ENCODE assay signal across 19 mouse cellular contexts in the genomic region with DNA sequence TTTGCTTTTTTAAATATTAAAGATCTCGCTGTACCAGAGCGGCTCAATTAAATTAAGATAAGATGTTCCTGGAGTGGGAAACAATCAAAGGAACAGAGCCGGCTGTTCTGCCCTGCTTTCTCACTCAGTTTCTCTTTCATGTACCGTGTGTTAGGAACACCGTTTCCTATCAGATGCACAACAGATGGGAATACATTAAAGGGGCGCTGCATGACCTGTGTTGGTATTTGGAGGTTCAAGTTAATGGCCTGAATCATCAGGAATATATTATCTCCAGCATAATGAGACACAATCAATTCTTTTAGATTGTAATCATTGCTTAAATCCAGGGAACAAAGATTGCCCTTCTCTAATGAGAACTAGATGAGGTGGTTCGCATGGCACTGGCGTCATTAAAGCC.
DNase-seq lines count a peak whose midpoint lies in the region; ATAC-seq and TF ChIP-seq lines count a peak whose summit lies in the region.
"Had no signal": no experiment of that assay in that cellular context is flagged by ENCODE, and none has a peak within 500 bp of the region (broad histone marks: within the 10 kb centered on the region; RNA-seq: fewer than 3 reads in every experiment).

No protein-coding gene starts in this region.

- no peaks in the 10 kb centered on the region for H3K36me3 ChIP-seq in midbrain, embryonic 13.5 days
- no peaks in the 10 kb centered on the region for H3K36me3 ChIP-seq in midbrain, postnatal 0 days (ENCODE audit: insufficient read depth, low read length)
- H3K36me3 ChIP-seq in embryonic facial prominence, embryonic 14.5 days (ENCODE audit: control insufficient read depth, insufficient read depth, low read length): no peaks in the 10 kb centered on the region
- H3K36me3 ChIP-seq in neural tube, embryonic 15.5 days: no peaks in the 10 kb centered on the region
- H3K36me3 ChIP-seq: heart, embryonic 12.5 days; intestine, embryonic 15.5 days; kidney, embryonic 15.5 days; limb, embryonic 13.5 days had no signal

- no peak for TF ChIP-seq CTCF in gastrocnemius, adult 2 months (IDR thresholded peaks at IDR 0.05)
- no peak for TF ChIP-seq CTCF in midbrain, postnatal 0 days (IDR thresholded peaks at IDR 0.05)

- intact Hi-C loops in gastrocnemius, adult 2 months (cut with DNase I): no loop called here

- no peaks in the 10 kb centered on the region for H3K27me3 ChIP-seq in midbrain, embryonic 13.5 days
- no peaks in the 10 kb centered on the region for H3K27me3 ChIP-seq in midbrain, postnatal 0 days (ENCODE audit: insufficient read depth, low read length)
- no peaks in the 10 kb centered on the region for H3K27me3 ChIP-seq in embryonic facial prominence, embryonic 14.5 days (replicated peaks; ENCODE audit: control insufficient read depth, insufficient read depth, low read length)
- H3K27me3 ChIP-seq in neural tube, embryonic 15.5 days (replicated peaks): no peaks in the 10 kb centered on the region
- H3K27me3 ChIP-seq: heart, embryonic 12.5 days; intestine, embryonic 15.5 days; kidney, embryonic 15.5 days; limb, embryonic 13.5 days had no signal

- no peak overlapping the region for H3K4me2 ChIP-seq in midbrain, embryonic 13.5 days (replicated peaks)
- no peak overlapping the region for H3K4me2 ChIP-seq in midbrain, postnatal 0 days (ENCODE audit: low read depth, low read length, poor library complexity, severe bottlenecking)
- peak overlapping the region; percentile 20; the same call in 1 of the 2 replicates for H3K4me2 ChIP-seq in embryonic facial prominence, embryonic 14.5 days (ENCODE audit: low read depth, low read length)
- H3K4me2 ChIP-seq in neural tube, embryonic 15.5 days: no peak overlapping the region
- H3K4me2 ChIP-seq: heart, embryonic 12.5 days; intestine, embryonic 15.5 days; kidney, embryonic 15.5 days; limb, embryonic 13.5 days had no signal

- peak; percentile 74 for ATAC-seq in midbrain, embryonic 13.5 days
- no peak for ATAC-seq in midbrain, postnatal 0 days (ENCODE audit: low FRiP score)
- no peak for ATAC-seq in embryonic facial prominence, embryonic 14.5 days (ENCODE audit: low read depth)
- 0 out of 2 replicates have a peak, but pooled peaks have one; percentile 33 for ATAC-seq in neural tube, embryonic 15.5 days (ENCODE audit: low FRiP score)
- ATAC-seq: intestine, embryonic 15.5 days; lung, postnatal 0 days had no signal

- DNase-seq in gastrocnemius, adult 2 months: no peak
- DNase-seq in gastrocnemius, adult 18-20 months (ENCODE audit: low spot score): no peak
- no peak for DNase-seq in midbrain, postnatal 0 days (ENCODE audit: low spot score)
- DNase-seq in embryonic facial prominence, embryonic 14.5 days (ENCODE audit: low spot score): no peak
- DNase-seq in left cerebral cortex, adult 9 months (ENCODE audit: low spot score in 2 of 2): no peak
- DNase-seq: adrenal gland, postnatal 25 days; B cell, adult 2 months; cerebellum, adult 8-10 months; spleen, adult 18-20 months; thymus, adult 18-20 months had no signal

- H3K9me3 ChIP-seq in midbrain, embryonic 13.5 days: no peaks in the 10 kb centered on the region
- H3K9me3 ChIP-seq in midbrain, postnatal 0 days (ENCODE audit: low read length): no peaks in the 10 kb centered on the region
- H3K9me3 ChIP-seq in embryonic facial prominence, embryonic 14.5 days (ENCODE audit: control insufficient read depth, low read length): no peaks in the 10 kb centered on the region
- no peaks in the 10 kb centered on the region for H3K9me3 ChIP-seq in neural tube, embryonic 15.5 days (replicated peaks)
- H3K9me3 ChIP-seq: heart, embryonic 12.5 days; intestine, embryonic 15.5 days; kidney, embryonic 15.5 days; limb, embryonic 13.5 days had no signal

- H3K4me1 ChIP-seq in midbrain, embryonic 13.5 days (replicated peaks): peaks cover 25% of the 10 kb centered on the region
- H3K4me1 ChIP-seq in midbrain, postnatal 0 days (ENCODE audit: insufficient read depth, low read length): 0 out of 2 replicates have a peak, but pooled peaks cover 14% of the 10 kb centered on the region
- H3K4me1 ChIP-seq in embryonic facial prominence, embryonic 14.5 days (ENCODE audit: control insufficient read depth, insufficient read depth, low read length): peaks cover 33% of the 10 kb centered on the region
- peaks cover 14% of the 10 kb centered on the region for H3K4me1 ChIP-seq in neural tube, embryonic 15.5 days

- H3K27ac ChIP-seq in gastrocnemius, adult 2 months: no peak overlapping the region
- peak overlapping the region; percentile 36; the same call in 1 of the 2 replicates for H3K27ac ChIP-seq in midbrain, embryonic 13.5 days
- no peak overlapping the region for H3K27ac ChIP-seq in midbrain, postnatal 0 days (ENCODE audit: low read depth, low read length)
- H3K27ac ChIP-seq in embryonic facial prominence, embryonic 14.5 days (replicated peaks; ENCODE audit: low read depth, low read length): no peak overlapping the region
- H3K27ac ChIP-seq in neural tube, embryonic 15.5 days (replicated peaks): no peak overlapping the region
- H3K27ac ChIP-seq: intestine, embryonic 15.5 days; kidney, embryonic 15.5 days; limb, embryonic 13.5 days; liver, embryonic 14.5 days had no signal

- peak overlapping the region; percentile 35 for H3K4me3 ChIP-seq in gastrocnemius, adult 2 months
- no peak overlapping the region for H3K4me3 ChIP-seq in midbrain, embryonic 13.5 days (replicated peaks)
- no peak overlapping the region for H3K4me3 ChIP-seq in midbrain, postnatal 0 days (ENCODE audit: low read depth, low read length)
- H3K4me3 ChIP-seq in embryonic facial prominence, embryonic 14.5 days (ENCODE audit: low read depth, low read length): no peak overlapping the region
- no peak overlapping the region for H3K4me3 ChIP-seq in neural tube, embryonic 15.5 days (replicated peaks)
- H3K4me3 ChIP-seq: heart, embryonic 12.5 days; intestine, embryonic 15.5 days; kidney, embryonic 15.5 days; limb, embryonic 13.5 days; myocyte had no signal

- 49% methylated on average over 8 of the region's 8 CpGs for WGBS in midbrain, embryonic 13.5 days
- 61% methylated on average over 8 of the region's 8 CpGs for WGBS in midbrain, postnatal 0 days
- 38% methylated on average over 8 of the region's 8 CpGs for WGBS in embryonic facial prominence, embryonic 14.5 days
- WGBS in neural tube, embryonic 15.5 days: 43% methylated on average over 8 of the region's 8 CpGs

- no peak overlapping the region for H3K9ac ChIP-seq in midbrain, embryonic 13.5 days (replicated peaks)
- no peak overlapping the region for H3K9ac ChIP-seq in midbrain, postnatal 0 days (replicated peaks; ENCODE audit: low read length, poor library complexity, severe bottlenecking)
- no peak overlapping the region for H3K9ac ChIP-seq in embryonic facial prominence, embryonic 14.5 days (ENCODE audit: low read depth, low read length)
- H3K9ac ChIP-seq in neural tube, embryonic 15.5 days (replicated peaks): no peak overlapping the region
- H3K9ac ChIP-seq: heart, embryonic 12.5 days; intestine, embryonic 15.5 days; kidney, embryonic 15.5 days; limb, embryonic 13.5 days; liver, embryonic 14.5 days had no signal

Comparison
In these comparisons a context has a peak if more than half of its experiments do, and no peak if none do; other contexts are left out.
1. ATAC-seq: peak in midbrain, embryonic 13.5 days (single experiment) and neural tube, embryonic 15.5 days (single experiment); none in midbrain, postnatal 0 days (single experiment) and embryonic facial prominence, embryonic 14.5 days (single experiment).